Mouse (Mus musculus) monocyte, adult 2 months (primary cell): ENCODE data around the gene Kank2.

Source experiments
- DNase-seq, 2 experiments: peaks; one replicate each; pipeline ENCODE4 v3.0.0; 2022; ENCODE audit warnings: low spot score in 2 of 2, low read depth in 1 of 2

Kank2 gene

GRCm38 (mm10) chr9:21723377-21724146 is 75.0 kb downstream of the Kank2 start, which contains the start of gene Ldlr:
TSS of gene Ldlr (plus strand) at chr9:21723483.
- peak; percentile 80 to 83 for DNase-seq

- no peak for DNase-seq
Observed at GRCm38 (mm10) chr9:21721036-21721435, 77.5 kb downstream of the Kank2 start.

DNA sequence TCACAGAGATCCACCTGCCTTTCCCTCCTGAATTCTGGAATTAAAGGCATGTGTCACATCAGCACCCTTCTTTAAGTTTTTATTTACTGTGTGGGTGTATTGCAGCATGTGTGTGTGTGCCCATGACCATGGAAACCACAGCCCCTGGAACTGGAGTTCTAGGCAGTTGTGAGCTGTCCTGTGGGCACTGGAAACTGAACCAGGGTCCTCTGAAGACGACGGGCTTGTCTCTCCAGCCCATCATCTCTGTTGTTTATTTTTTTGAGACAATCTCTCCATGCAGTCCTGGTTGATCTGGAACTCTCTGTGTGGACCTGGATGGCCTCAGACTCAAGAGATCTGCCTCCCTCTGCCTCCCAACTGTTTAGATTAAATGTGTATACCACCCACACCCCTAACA is 81.5 kb downstream of the Kank2 start:
- no peak for DNase-seq
